ENCODE assay signal across 14 mouse cellular contexts in genomic region chr2:113534489-113534888, GRCm38 (mm10).
A peak's percentile ranks its signal among the peaks of the same experiment; 100 is the strongest.
DNase-seq lines count a peak whose midpoint lies in the region; ATAC-seq lines count a peak whose summit lies in the region.
"Had no signal": no experiment of that assay in that cellular context is flagged by ENCODE, and none has a peak within 500 bp of the region (broad histone marks: within the 10 kb centered on the region; RNA-seq: fewer than 3 reads in every experiment).

No protein-coding gene starts in this region.

- WGBS in kidney, embryonic 15.5 days: 52% methylated on average over 6 of the region's 6 CpGs
- 29% methylated on average over 6 of the region's 6 CpGs for WGBS in intestine, embryonic 15.5 days
- WGBS in stomach, embryonic 16.5 days: 18% methylated on average over 6 of the region's 6 CpGs
- 64% methylated on average over 6 of the region's 6 CpGs for WGBS in forebrain, embryonic 15.5 days

- no peak overlapping the region for H3K4me3 ChIP-seq in kidney, embryonic 15.5 days (replicated peaks)
- no peak overlapping the region for H3K4me3 ChIP-seq in intestine, embryonic 15.5 days (replicated peaks)
- H3K4me3 ChIP-seq in stomach, embryonic 16.5 days (replicated peaks; ENCODE audit: low read length): no peak overlapping the region
- no peak overlapping the region for H3K4me3 ChIP-seq in forebrain, embryonic 15.5 days
- H3K4me3 ChIP-seq: limb, embryonic 12.5 days; midbrain, embryonic 13.5 days had no signal

- H3K9me3 ChIP-seq in kidney, embryonic 15.5 days (replicated peaks): no peaks in the 10 kb centered on the region
- no peaks in the 10 kb centered on the region for H3K9me3 ChIP-seq in intestine, embryonic 15.5 days
- no peaks in the 10 kb centered on the region for H3K9me3 ChIP-seq in stomach, embryonic 16.5 days (replicated peaks; ENCODE audit: control insufficient read depth, low read length)
- no peaks in the 10 kb centered on the region for H3K9me3 ChIP-seq in forebrain, embryonic 15.5 days
- H3K9me3 ChIP-seq: limb, embryonic 12.5 days; midbrain, embryonic 13.5 days had no signal

- ATAC-seq in kidney, embryonic 15.5 days (replicated peaks; ENCODE audit: low FRiP score): no peak
- ATAC-seq in intestine, embryonic 15.5 days: peak; percentile 44; the same call in 1 of the 2 replicates
- ATAC-seq in stomach, embryonic 16.5 days (ENCODE audit: insufficient read depth, low FRiP score): peak; percentile 55
- ATAC-seq in inflammation-experienced regulatory T-cells, adult 6 months: no peak
- no peak for ATAC-seq in forebrain, embryonic 15.5 days (replicated peaks)
- ATAC-seq: midbrain, embryonic 13.5 days had no signal

- peaks cover 23% of the 10 kb centered on the region for H3K4me1 ChIP-seq in kidney, embryonic 15.5 days
- H3K4me1 ChIP-seq in intestine, embryonic 15.5 days (replicated peaks): peaks cover 16% of the 10 kb centered on the region
- H3K4me1 ChIP-seq in stomach, embryonic 16.5 days (ENCODE audit: control insufficient read depth, insufficient read depth, low read length): peaks cover 15% of the 10 kb centered on the region
- peaks cover 16% of the 10 kb centered on the region; the same call in 1 of the 2 replicates for H3K4me1 ChIP-seq in forebrain, embryonic 15.5 days

- peaks cover 5% of the 10 kb centered on the region; the same call in 1 of the 2 replicates for H3K36me3 ChIP-seq in kidney, embryonic 15.5 days
- no peaks in the 10 kb centered on the region for H3K36me3 ChIP-seq in intestine, embryonic 15.5 days
- H3K36me3 ChIP-seq in stomach, embryonic 16.5 days (ENCODE audit: control insufficient read depth, insufficient read depth, low read length): no peaks in the 10 kb centered on the region
- no peaks in the 10 kb centered on the region for H3K36me3 ChIP-seq in forebrain, embryonic 15.5 days
- H3K36me3 ChIP-seq: limb, embryonic 12.5 days; midbrain, embryonic 13.5 days had no signal

- no peaks in the 10 kb centered on the region for H3K27me3 ChIP-seq in kidney, embryonic 15.5 days
- H3K27me3 ChIP-seq in intestine, embryonic 15.5 days (replicated peaks): no peaks in the 10 kb centered on the region
- H3K27me3 ChIP-seq in stomach, embryonic 16.5 days (ENCODE audit: control insufficient read depth, insufficient read depth, low read length): no peaks in the 10 kb centered on the region
- no peaks in the 10 kb centered on the region for H3K27me3 ChIP-seq in forebrain, embryonic 15.5 days
- H3K27me3 ChIP-seq: CH12.LX; limb, embryonic 12.5 days had no signal

- H3K4me2 ChIP-seq in kidney, embryonic 15.5 days: no peak overlapping the region
- no peak overlapping the region for H3K4me2 ChIP-seq in intestine, embryonic 15.5 days (replicated peaks)
- no peak overlapping the region for H3K4me2 ChIP-seq in stomach, embryonic 16.5 days (ENCODE audit: low read depth, low read length)
- H3K4me2 ChIP-seq in forebrain, embryonic 15.5 days (replicated peaks): no peak overlapping the region
- H3K4me2 ChIP-seq: limb, embryonic 12.5 days; midbrain, embryonic 13.5 days had no signal

- no peak overlapping the region for H3K9ac ChIP-seq in kidney, embryonic 15.5 days
- no peak overlapping the region for H3K9ac ChIP-seq in intestine, embryonic 15.5 days
- no peak overlapping the region for H3K9ac ChIP-seq in stomach, embryonic 16.5 days (ENCODE audit: low read length)
- H3K9ac ChIP-seq in forebrain, embryonic 15.5 days (replicated peaks): no peak overlapping the region
- H3K9ac ChIP-seq: limb, embryonic 12.5 days; midbrain, embryonic 13.5 days had no signal

- peak; percentile 18 to 19 for DNase-seq in kidney, postnatal 4 days
- peak; percentile 79 for DNase-seq in adrenal gland, adult 8-10 months
- no peak for DNase-seq in urinary bladder, postnatal 25 days (ENCODE audit: low spot score)
- DNase-seq: cerebellum, postnatal 25 days; gastrocnemius, postnatal 36 days; kidney, adult 18-20 months had no signal

- H3K27ac ChIP-seq in kidney, embryonic 15.5 days: no peak overlapping the region
- peak overlapping the region; percentile 52 for H3K27ac ChIP-seq in intestine, embryonic 15.5 days
- H3K27ac ChIP-seq in stomach, embryonic 16.5 days (ENCODE audit: low read length): peak overlapping the region; percentile 66
- no peak overlapping the region for H3K27ac ChIP-seq in forebrain, embryonic 15.5 days (replicated peaks)
- H3K27ac ChIP-seq: limb, embryonic 12.5 days; midbrain, embryonic 13.5 days had no signal

Comparison
In these comparisons a context has a peak if more than half of its experiments do, and no peak if none do; other contexts are left out.
1. ATAC-seq: peak in intestine, embryonic 15.5 days (single experiment) and stomach, embryonic 16.5 days (single experiment); none in kidney, embryonic 15.5 days (single experiment), inflammation-experienced regulatory T-cells, adult 6 months (single experiment) and forebrain, embryonic 15.5 days (single experiment).
2. H3K27ac ChIP-seq: peak in intestine, embryonic 15.5 days (single experiment) and stomach, embryonic 16.5 days (single experiment); none in kidney, embryonic 15.5 days (single experiment) and forebrain, embryonic 15.5 days (single experiment).